Mouse (Mus musculus) C2C12 (cell line): Measurements from ENCODE around the gene Abo.

ENCODE experiments used
- CEBPB ChIP-seq: IDR thresholded peaks from one replicate; pipeline ENCODE4 v1.6.1; 2011; ENCODE audit warnings: low read depth, mild to moderate bottlenecking, control low read depth, moderate library complexity
- CTCF ChIP-seq: IDR thresholded peaks from one replicate; pipeline ENCODE4 v1.5.1; 2011; ENCODE audit not compliant: control insufficient read depth, insufficient read depth, insufficient read length
- MYOD1 ChIP-seq: IDR thresholded peaks from one replicate; pipeline ENCODE4 v1.6.1; 2011; ENCODE audit warnings: low read depth; ENCODE audit not compliant: control insufficient read depth, insufficient read length

DNA sequence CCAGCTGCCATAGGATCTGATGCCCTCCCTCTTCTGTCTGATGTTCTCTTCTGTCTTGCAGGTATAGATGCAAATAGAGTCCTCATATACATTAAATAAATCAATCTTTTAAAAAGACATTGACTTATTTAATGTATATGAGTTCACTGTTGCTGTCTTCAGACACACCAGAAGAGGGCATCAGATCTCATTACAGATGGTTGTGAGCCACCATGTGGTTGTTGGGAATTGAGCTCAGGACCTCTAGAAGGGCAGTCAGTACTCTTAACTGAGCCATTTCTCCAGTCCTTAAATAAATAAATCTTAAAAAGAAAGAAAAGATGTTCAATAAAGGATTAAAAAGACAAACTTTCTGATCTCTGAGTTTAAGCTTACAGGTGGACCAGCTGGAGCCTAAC is 44.6 kb upstream of the Abo start:
- TF ChIP-seq CEBPB (no peak), CTCF (no peak), MYOD1 (no peak)
